Mouse (Mus musculus): ENCODE measurements at regions not wholly inside any gene's neighbourhood (a gene's known extent, or its start where the extent isn't known, plus 50 kb on each side); places are given as distances from the start of the nearest gene placed in this dataset.

- WGBS = 81% methylated on average over 6 of the region's 6 CpGs
- H3K27me3 ChIP-seq = peaks cover 10% of the 10 kb centered on the region; the same call in 1 of the 2 replicates
- H3K27ac ChIP-seq = no peak overlapping the region
- peaks cover 11% of the 10 kb centered on the region for H3K4me1 ChIP-seq (replicated peaks)
- H3K9ac ChIP-seq = no peak overlapping the region
- no peak overlapping the region for H3K4me3 ChIP-seq
- H3K36me3 ChIP-seq = no peaks in the 10 kb centered on the region
- H3K9me3 ChIP-seq = no peaks in the 10 kb centered on the region
- H3K4me2 ChIP-seq = no peak overlapping the region
- no peak for ATAC-seq (ENCODE audit: low FRiP score)
Observed at GRCm38 (mm10) chr12:110204246-110204989, 74.5 kb upstream of the Dio3 start.

- Histone ChIP-seq H3K4me1 (replicated peaks) (peaks cover 11% of the 10 kb centered on the region), H3K36me3 (no peaks in the 10 kb centered on the region), H3K9ac (no peak overlapping the region), H3K27ac (no peak overlapping the region), H3K9me3 (no peaks in the 10 kb centered on the region), H3K4me2 (no peak overlapping the region), H3K27me3 (peaks cover 11% of the 10 kb centered on the region; the same call in 1 of the 2 replicates), H3K4me3 (no peak overlapping the region)
- WGBS = 67% methylated on average over 5 of the region's 5 CpGs
- no peak for ATAC-seq (ENCODE audit: low FRiP score)
Observed at GRCm38 (mm10) chr12:110206271-110206670, 72.6 kb upstream of the Dio3 start.

- no peak overlapping the region; the same call in 1 of the 2 replicates for H3K9ac ChIP-seq
- peaks cover 11% of the 10 kb centered on the region for H3K4me1 ChIP-seq (replicated peaks)
- no peak for ATAC-seq (ENCODE audit: low FRiP score)
- 16% methylated on average over 6 of the region's 6 CpGs for WGBS
- H3K4me2 ChIP-seq = no peak overlapping the region
- no peaks in the 10 kb centered on the region for H3K36me3 ChIP-seq
- no peak overlapping the region for H3K27ac ChIP-seq
- no peaks in the 10 kb centered on the region for H3K9me3 ChIP-seq
- H3K27me3 ChIP-seq = peaks cover 11% of the 10 kb centered on the region; the same call in 1 of the 2 replicates
- no peak overlapping the region for H3K4me3 ChIP-seq
Observed at GRCm38 (mm10) chr12:110206812-110207211, 72.1 kb upstream of the Dio3 start.

GRCm38 (mm10) chr12:110207246-110207852, 71.5 kb upstream of the Dio3 start:
- Histone ChIP-seq H3K4me2 (no peak overlapping the region), H3K36me3 (no peaks in the 10 kb centered on the region), H3K4me1 (replicated peaks) (peaks cover 11% of the 10 kb centered on the region), H3K9me3 (no peaks in the 10 kb centered on the region), H3K9ac (no peak overlapping the region; the same call in 1 of the 2 replicates), H3K27ac (no peak overlapping the region; the same call in 1 of the 2 replicates), H3K4me3 (no peak overlapping the region), H3K27me3 (peaks cover 11% of the 10 kb centered on the region; the same call in 1 of the 2 replicates)
- no peak for ATAC-seq (ENCODE audit: low FRiP score)
- 40% methylated on average over 9 of the region's 9 CpGs for WGBS

- ATAC-seq (ENCODE audit: low FRiP score) = no peak
- H3K36me3 ChIP-seq = no peaks in the 10 kb centered on the region
- 83% methylated on average over 4 of the region's 4 CpGs for WGBS
- H3K4me1 ChIP-seq (replicated peaks) = peaks cover 8% of the 10 kb centered on the region
- no peak overlapping the region for H3K9ac ChIP-seq
- H3K4me3 ChIP-seq = no peak overlapping the region
- H3K4me2 ChIP-seq = no peak overlapping the region
- H3K27me3 ChIP-seq = peaks cover 11% of the 10 kb centered on the region; the same call in 1 of the 2 replicates
- H3K27ac ChIP-seq = no peak overlapping the region
- no peaks in the 10 kb centered on the region for H3K9me3 ChIP-seq
Observed at GRCm38 (mm10) chr12:110212716-110213115, 66.2 kb upstream of the Dio3 start.

DNA sequence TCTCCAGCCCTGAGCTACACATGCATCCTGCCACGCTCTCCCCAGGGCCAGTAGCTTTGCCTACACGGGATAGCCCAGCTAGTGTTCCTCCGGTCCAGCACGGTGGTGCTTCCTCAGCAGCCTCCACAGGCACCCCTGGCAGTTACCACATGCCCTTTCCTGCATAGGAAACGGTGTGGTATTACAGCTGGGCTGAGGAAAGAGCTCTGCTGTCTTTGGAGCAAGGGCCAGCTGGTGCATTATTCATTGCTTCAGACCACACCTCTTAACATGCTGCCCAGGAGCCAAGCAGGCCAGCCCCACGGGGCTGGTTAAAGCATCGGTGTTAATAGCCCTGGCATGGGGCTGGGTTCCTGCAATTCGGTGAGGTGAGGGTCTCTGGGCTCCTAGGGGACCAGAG, 64.0 kb upstream of the Dio3 start:
- no peak for ATAC-seq (ENCODE audit: low FRiP score)
- no peak overlapping the region for H3K4me3 ChIP-seq
- H3K36me3 ChIP-seq = no peaks in the 10 kb centered on the region
- 44% methylated on average over 8 of the region's 8 CpGs for WGBS
- H3K9ac ChIP-seq = no peak overlapping the region
- H3K9me3 ChIP-seq = no peaks in the 10 kb centered on the region
- H3K4me2 ChIP-seq = no peak overlapping the region
- peaks cover 8% of the 10 kb centered on the region for H3K4me1 ChIP-seq (replicated peaks)
- no peak overlapping the region for H3K27ac ChIP-seq
- H3K27me3 ChIP-seq = no peaks in the 10 kb centered on the region

DNA sequence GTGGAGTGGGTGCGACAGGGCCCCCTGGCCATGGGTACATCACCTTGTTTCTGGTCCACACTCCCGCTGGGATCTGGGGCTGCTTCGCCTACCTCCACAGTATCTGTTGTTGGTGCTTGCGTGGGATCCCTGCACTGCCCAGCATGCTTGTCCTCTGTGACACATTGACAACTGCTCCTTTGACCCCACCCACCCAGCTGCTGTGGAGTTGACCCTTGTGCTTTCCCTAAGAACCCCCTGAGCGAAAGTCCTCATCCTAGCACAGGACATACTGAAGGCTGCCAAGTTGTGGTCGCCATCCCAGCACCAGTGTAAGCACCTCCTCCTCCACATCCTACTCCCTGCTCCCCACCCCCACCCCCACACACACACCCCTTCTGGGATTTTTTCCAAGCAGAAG, 63.6 kb upstream of the Dio3 start:
- Histone ChIP-seq H3K4me1 (replicated peaks) (peaks cover 8% of the 10 kb centered on the region), H3K4me3 (no peak overlapping the region), H3K27me3 (no peaks in the 10 kb centered on the region), H3K36me3 (no peaks in the 10 kb centered on the region), H3K9me3 (no peaks in the 10 kb centered on the region), H3K27ac (no peak overlapping the region), H3K4me2 (no peak overlapping the region), H3K9ac (no peak overlapping the region)
- ATAC-seq (ENCODE audit: low FRiP score) = no peak
- WGBS = 78% methylated on average over 6 of the region's 6 CpGs

DNA sequence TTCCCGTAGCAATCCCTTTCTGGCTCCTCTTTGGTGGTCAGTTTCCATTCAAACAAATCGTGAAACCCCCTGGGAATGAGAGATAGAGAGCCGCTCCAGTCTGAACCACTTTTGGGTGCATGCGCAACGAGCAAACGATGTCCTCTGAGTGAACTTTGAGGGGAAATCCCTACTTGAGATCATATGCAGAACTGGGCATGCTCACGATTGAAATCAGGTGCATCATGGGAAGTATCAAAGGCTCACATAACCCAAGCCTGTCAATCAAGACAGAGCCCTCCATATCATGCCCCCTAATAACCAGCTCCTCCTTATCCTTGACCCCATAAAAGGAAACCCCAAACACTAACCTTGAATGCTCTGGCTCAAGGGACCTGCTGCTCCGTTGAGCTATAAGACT, 59.1 kb upstream of the Dio3 start:
- no peak overlapping the region for H3K4me3 ChIP-seq
- no peak overlapping the region for H3K9ac ChIP-seq
- no peaks in the 10 kb centered on the region for H3K36me3 ChIP-seq
- H3K4me1 ChIP-seq (replicated peaks) = peaks cover 5% of the 10 kb centered on the region
- H3K9me3 ChIP-seq = no peaks in the 10 kb centered on the region
- ATAC-seq (ENCODE audit: low FRiP score) = no peak
- H3K27me3 ChIP-seq = no peaks in the 10 kb centered on the region
- H3K27ac ChIP-seq = no peak overlapping the region
- WGBS = 82% methylated on average over 8 of the region's 8 CpGs
- H3K4me2 ChIP-seq = no peak overlapping the region

- whole genome bisulfite sequencing = 78% methylated on average over 8 of the region's 8 CpGs
- no peaks in the 10 kb centered on the region for H3K36me3 ChIP-seq
- no peaks in the 10 kb centered on the region for H3K27me3 ChIP-seq
- H3K9ac ChIP-seq = no peak overlapping the region
- no peak overlapping the region for H3K4me2 ChIP-seq
- H3K4me3 ChIP-seq = no peak overlapping the region
- no peak for ATAC-seq (ENCODE audit: low FRiP score)
- no peaks in the 10 kb centered on the region for H3K4me1 ChIP-seq (replicated peaks)
- no peak overlapping the region for H3K27ac ChIP-seq
- H3K9me3 ChIP-seq = no peaks in the 10 kb centered on the region
Observed at GRCm38 (mm10) chr12:110220516-110220915, 58.4 kb upstream of the Dio3 start.

GRCm38 (mm10) chr12:110221184-110221583, 57.7 kb upstream of the Dio3 start:
- 68% methylated on average over 4 of the region's 4 CpGs for WGBS
- H3K4me2 ChIP-seq = no peak overlapping the region
- H3K27me3 ChIP-seq = no peaks in the 10 kb centered on the region
- no peak overlapping the region for H3K27ac ChIP-seq
- no peak overlapping the region for H3K4me3 ChIP-seq
- no peaks in the 10 kb centered on the region for H3K4me1 ChIP-seq (replicated peaks)
- no peaks in the 10 kb centered on the region for H3K9me3 ChIP-seq
- H3K9ac ChIP-seq = no peak overlapping the region
- H3K36me3 ChIP-seq = no peaks in the 10 kb centered on the region
- ATAC-seq (ENCODE audit: low FRiP score) = no peak

- H3K4me3 ChIP-seq = no peak overlapping the region
- H3K9me3 ChIP-seq = no peaks in the 10 kb centered on the region
- WGBS = 68% methylated on average over 3 of the region's 3 CpGs
- no peak for ATAC-seq (ENCODE audit: low FRiP score)
- H3K4me2 ChIP-seq = no peak overlapping the region
- no peaks in the 10 kb centered on the region for H3K27me3 ChIP-seq
- no peaks in the 10 kb centered on the region for H3K36me3 ChIP-seq
- H3K27ac ChIP-seq = no peak overlapping the region
- no peaks in the 10 kb centered on the region for H3K4me1 ChIP-seq (replicated peaks)
- H3K9ac ChIP-seq = no peak overlapping the region
Observed at GRCm38 (mm10) chr12:110221679-110222078, 57.2 kb upstream of the Dio3 start.

- H3K4me3 ChIP-seq = no peak overlapping the region
- WGBS = 88% methylated on average over 7 of the region's 7 CpGs
Observed at GRCm38 (mm10) chr12:110224250-110224649, 54.6 kb upstream of the Dio3 start.

DNA sequence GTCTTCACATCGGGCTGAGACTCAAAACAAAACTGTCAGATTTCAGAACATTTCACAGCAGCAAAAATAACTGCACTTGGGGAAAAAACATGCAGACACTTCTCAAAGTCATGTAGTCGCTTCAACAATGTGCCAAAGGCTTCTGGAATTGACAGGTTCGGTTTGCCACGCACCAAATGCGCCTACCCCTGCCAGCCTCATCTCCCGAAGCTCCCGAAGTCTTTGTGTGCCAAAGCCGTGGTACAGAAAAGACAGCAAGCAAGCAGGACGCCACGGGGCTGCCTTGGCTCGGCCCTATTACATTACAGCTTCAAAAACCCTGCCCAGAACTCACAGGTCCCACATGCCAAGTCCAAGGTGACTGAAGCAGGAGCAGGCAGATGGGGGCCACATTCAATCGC, 50.9 kb upstream of the Dio3 start:
- WGBS = 84% methylated on average over 12 of the region's 12 CpGs
- no peak for ATAC-seq (ENCODE audit: low FRiP score)
- Histone ChIP-seq H3K9ac (no peak overlapping the region), H3K4me3 (no peak overlapping the region), H3K27ac (no peak overlapping the region), H3K36me3 (no peaks in the 10 kb centered on the region), H3K27me3 (peaks cover 21% of the 10 kb centered on the region), H3K4me1 (replicated peaks) (peaks cover 5% of the 10 kb centered on the region; the same call in 1 of the 2 replicates), H3K9me3 (no peaks in the 10 kb centered on the region), H3K4me2 (no peak overlapping the region)

More at GRCm38 (mm10) chr12:110224250-110224649, 54.6 kb upstream of the Dio3 start:
- H3K27me3 ChIP-seq = peaks cover 7% of the 10 kb centered on the region
- no peaks in the 10 kb centered on the region for H3K9me3 ChIP-seq
- no peak overlapping the region for H3K4me2 ChIP-seq
- H3K4me1 ChIP-seq (replicated peaks) = no peaks in the 10 kb centered on the region
- H3K9ac ChIP-seq = no peak overlapping the region
- no peak overlapping the region for H3K27ac ChIP-seq
- ATAC-seq (ENCODE audit: low FRiP score) = no peak
- no peaks in the 10 kb centered on the region for H3K36me3 ChIP-seq
